Mouse (Mus musculus): Measurements from ENCODE around the gene Col23a1.
"Not testable (repeated sequence)": the region's sequence is repeated elsewhere in the genome, so short reads cannot be mapped to it uniquely, and the experiment has no call there.

Gene Col23a1

GRCm38 (mm10) chr11:51621776-51622175, 332.1 kb downstream of the Col23a1 start:
- DNase-seq (ENCODE audit: low spot score): no peak

GRCm38 (mm10) chr11:51622971-51623491, 333.3 kb downstream of the Col23a1 start:
- no peak for DNase-seq (ENCODE audit: low spot score)

- DNase-seq (ENCODE audit: low spot score): no peak
Measured at GRCm38 (mm10) chr11:51625187-51625820, 335.6 kb downstream of the Col23a1 start.

- no peak for DNase-seq (ENCODE audit: low spot score)
Measured at GRCm38 (mm10) chr11:51627425-51627824, 337.7 kb downstream of the Col23a1 start.

GRCm38 (mm10) chr11:51627907-51628306, 338.2 kb downstream of the Col23a1 start:
- no peak for DNase-seq (ENCODE audit: low spot score)

- DNase-seq (ENCODE audit: low spot score): no peak
Measured at GRCm38 (mm10) chr11:51629651-51630314, 340.1 kb downstream of the Col23a1 start.

GRCm38 (mm10) chr11:51632130-51632753, 342.5 kb downstream of the Col23a1 start:
- DNase-seq (ENCODE audit: low spot score): no peak

GRCm38 (mm10) chr11:51633200-51633599, 343.5 kb downstream of the Col23a1 start:
- not testable (repeated sequence) for DNase-seq (ENCODE audit: low spot score)

Measured in ovary, postnatal 36 days (tissue).